Comparison of ENCODE assay signal across 15 mouse cellular contexts in genomic region chr7:68065904-68066303, GRCm38 (mm10).
DNase-seq lines count a peak whose midpoint lies in the region; ATAC-seq and TF ChIP-seq lines count a peak whose summit lies in the region.
"Had no signal": no experiment of that assay in that cellular context is flagged by ENCODE, and none has a peak within 500 bp of the region (broad histone marks: within the 10 kb centered on the region; RNA-seq: fewer than 3 reads in every experiment).

No protein-coding gene starts in this region.

- H3K4me1 ChIP-seq in heart, embryonic 11.5 days (ENCODE audit: control insufficient read depth, insufficient read depth, low read length), result peaks cover 45% of the 10 kb centered on the region
- H3K4me1 ChIP-seq in lung, embryonic 14.5 days (ENCODE audit: insufficient read depth), result peaks cover 32% of the 10 kb centered on the region
- H3K4me1 ChIP-seq in lung, adult 2 months (ENCODE audit: control insufficient read depth, insufficient read depth, low read length), result peaks cover 15% of the 10 kb centered on the region
- peaks cover 38% of the 10 kb centered on the region for H3K4me1 ChIP-seq in kidney, postnatal 0 days (replicated peaks; ENCODE audit: insufficient read depth, low read length)

- no peak overlapping the region for H3K27ac ChIP-seq in heart, embryonic 11.5 days (ENCODE audit: low read depth, low read length)
- H3K27ac ChIP-seq in lung, embryonic 14.5 days (ENCODE audit: low read depth), result no peak overlapping the region
- H3K27ac ChIP-seq in kidney, postnatal 0 days, result no peak overlapping the region
- H3K27ac ChIP-seq: heart, adult 2 months; liver, embryonic 13.5 days had no signal

- H3K27me3 ChIP-seq in heart, embryonic 11.5 days (ENCODE audit: control insufficient read depth, insufficient read depth, low read length), result no peaks in the 10 kb centered on the region
- no peaks in the 10 kb centered on the region for H3K27me3 ChIP-seq in lung, embryonic 14.5 days (ENCODE audit: insufficient read depth, low read length)
- no peaks in the 10 kb centered on the region for H3K27me3 ChIP-seq in kidney, postnatal 0 days (ENCODE audit: insufficient read depth, low read length)
- H3K27me3 ChIP-seq: liver, embryonic 13.5 days had no signal

- no peak overlapping the region for H3K4me2 ChIP-seq in heart, embryonic 11.5 days
- H3K4me2 ChIP-seq in lung, embryonic 14.5 days, result no peak overlapping the region
- H3K4me2 ChIP-seq in kidney, postnatal 0 days (ENCODE audit: low read length), result no peak overlapping the region
- H3K4me2 ChIP-seq: liver, embryonic 13.5 days had no signal

- H3K9me3 ChIP-seq in heart, embryonic 11.5 days (replicated peaks; ENCODE audit: control insufficient read depth, low read length), result no peaks in the 10 kb centered on the region
- no peaks in the 10 kb centered on the region for H3K9me3 ChIP-seq in lung, embryonic 14.5 days (ENCODE audit: low read depth, low read length)
- H3K9me3 ChIP-seq in kidney, postnatal 0 days (replicated peaks; ENCODE audit: low read length), result no peaks in the 10 kb centered on the region
- H3K9me3 ChIP-seq: liver, embryonic 13.5 days had no signal

- DNase-seq in heart, adult 18-20 months, result peak; percentile 57 to 64
- DNase-seq in lung, embryonic 14.5 days, result peak; percentile 84
- DNase-seq in lung, adult 2 months, result no peak
- peak; percentile 51 for DNase-seq in kidney, postnatal 0 days (ENCODE audit: low spot score)
- no peak for DNase-seq in embryo, embryonic 10 days (ENCODE audit: low spot score)
- DNase-seq in cerebellum, postnatal 14 days, result no peak
- no peak for DNase-seq in T-cell, adult 2 months (ENCODE audit: low spot score)
- DNase-seq: cerebellum, adult 11 months; liver, embryonic 13.5 days; right cerebral cortex, postnatal 4 days; thymus, postnatal 36 days had no signal

- no peaks in the 10 kb centered on the region for H3K36me3 ChIP-seq in heart, embryonic 11.5 days (ENCODE audit: control insufficient read depth, insufficient read depth, low read length)
- H3K36me3 ChIP-seq in lung, embryonic 14.5 days (ENCODE audit: insufficient read depth), result no peaks in the 10 kb centered on the region
- no peaks in the 10 kb centered on the region for H3K36me3 ChIP-seq in kidney, postnatal 0 days (ENCODE audit: insufficient read depth, low read length)
- H3K36me3 ChIP-seq: liver, embryonic 13.5 days had no signal

- WGBS in heart, embryonic 11.5 days (ENCODE audit: insufficient replicate concordance), result 89% methylated on average over 6 of the region's 6 CpGs
- 69% methylated on average over 6 of the region's 6 CpGs for WGBS in lung, embryonic 14.5 days
- 48% methylated on average over 6 of the region's 6 CpGs for WGBS in lung, adult 2 months
- WGBS in kidney, postnatal 0 days, result 48% methylated on average over 6 of the region's 6 CpGs

- H3K4me3 ChIP-seq in heart, embryonic 11.5 days (ENCODE audit: low read depth, low read length), result no peak overlapping the region
- no peak overlapping the region for H3K4me3 ChIP-seq in lung, embryonic 14.5 days (ENCODE audit: low read depth, low read length)
- H3K4me3 ChIP-seq in lung, adult 2 months (replicated peaks; ENCODE audit: extremely low read depth, low read depth, low read length), result no peak overlapping the region
- H3K4me3 ChIP-seq in kidney, postnatal 0 days (replicated peaks; ENCODE audit: low read depth, low read length), result no peak overlapping the region
- H3K4me3 ChIP-seq: erythroblast, embryonic 14.5 days; heart, adult 2 months; liver, embryonic 13.5 days; myocyte had no signal

- no peak for TF ChIP-seq POLR2A in lung, adult 2 months (IDR thresholded peaks at IDR 0.05; ENCODE audit: borderline replicate concordance, extremely low read depth, low read depth, low read length)

- no peak for TF ChIP-seq CTCF in lung, embryonic 14.5 days (IDR thresholded peaks at IDR 0.05; ENCODE audit: low read depth)
- no peak for TF ChIP-seq CTCF in lung, adult 2 months (IDR thresholded peaks at IDR 0.05; ENCODE audit: insufficient read depth, low read length)
- TF ChIP-seq CTCF in kidney, postnatal 0 days (IDR thresholded peaks at IDR 0.05; ENCODE audit: low read depth), result no peak

- ATAC-seq in heart, embryonic 11.5 days (replicated peaks; ENCODE audit: insufficient number of reproducible peaks, low FRiP score, low TSS enrichment), result no peak
- ATAC-seq in lung, embryonic 14.5 days (ENCODE audit: insufficient read depth), result 0 out of 2 replicates have a peak, but pooled peaks have one; percentile 33
- no peak for ATAC-seq in kidney, postnatal 0 days (replicated peaks; ENCODE audit: low FRiP score, low read depth)

- no peak overlapping the region for H3K9ac ChIP-seq in heart, embryonic 11.5 days (ENCODE audit: low read depth, low read length)
- H3K9ac ChIP-seq in lung, embryonic 14.5 days, result no peak overlapping the region
- no peak overlapping the region for H3K9ac ChIP-seq in kidney, postnatal 0 days (ENCODE audit: low read depth, low read length)
- H3K9ac ChIP-seq: liver, embryonic 13.5 days had no signal

Comparison
In these comparisons a context has a peak if more than half of its experiments do, and no peak if none do; other contexts are left out.
1. DNase-seq: peak in heart, adult 18-20 months (2 of 2), lung, embryonic 14.5 days (single experiment) and kidney, postnatal 0 days (single experiment); none in lung, adult 2 months (single experiment), embryo, embryonic 10 days (single experiment), cerebellum, postnatal 14 days (0 of 2) and T-cell, adult 2 months (single experiment).